In the genomic region with DNA sequence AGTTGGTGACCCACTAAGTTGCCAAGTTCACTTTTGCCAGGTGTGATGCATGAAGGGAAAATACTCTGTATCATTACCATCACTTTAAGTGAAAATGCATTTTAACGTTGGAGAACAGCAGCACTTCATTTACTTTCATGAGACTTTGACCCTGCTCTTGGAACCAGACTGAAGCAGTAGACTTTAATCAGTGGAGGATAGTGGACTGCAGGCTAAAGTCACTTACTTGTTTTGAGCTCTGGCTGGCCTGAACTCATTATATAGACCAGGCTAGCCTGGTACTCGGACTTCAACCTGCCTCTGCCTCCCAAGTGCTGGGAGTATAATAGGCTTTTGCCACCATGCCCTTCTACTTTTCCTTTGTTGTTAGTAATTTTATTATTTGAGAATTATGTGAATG, we compare ENCODE assay signal across 29 mouse cellular contexts.
DNase-seq lines count a peak whose midpoint lies in the region; ATAC-seq and TF ChIP-seq lines count a peak whose summit lies in the region.
"Had no signal": no experiment of that assay in that cellular context is flagged by ENCODE, and none has a peak within 500 bp of the region (broad histone marks: within the 10 kb centered on the region; RNA-seq: fewer than 3 reads in every experiment).

No protein-coding gene starts in this region.

- no peak overlapping the region for H3K4me3 ChIP-seq in intestine, postnatal 0 days (ENCODE audit: low read depth, low read length)
- H3K4me3 ChIP-seq in intestine, embryonic 16.5 days (ENCODE audit: low read length): no peak overlapping the region
- H3K4me3 ChIP-seq in kidney, adult 2 months (ENCODE audit: insufficient read depth, low read depth, low read length): no peak overlapping the region
- no peak overlapping the region for H3K4me3 ChIP-seq in kidney, embryonic 15.5 days (replicated peaks)
- H3K4me3 ChIP-seq in liver, adult 2 months (ENCODE audit: insufficient read depth, low read depth, low read length): no peak overlapping the region
- no peak overlapping the region for H3K4me3 ChIP-seq in liver, embryonic 12.5 days
- H3K4me3 ChIP-seq: embryonic facial prominence, embryonic 10.5 days; embryonic facial prominence, embryonic 13.5 days; forebrain, embryonic 10.5 days; forebrain, embryonic 13.5 days; heart, embryonic 12.5 days; heart, embryonic 15.5 days; hindbrain, embryonic 10.5 days; hindbrain, embryonic 13.5 days had no signal

- peaks cover 100% of the 10 kb centered on the region for H3K36me3 ChIP-seq in intestine, postnatal 0 days (ENCODE audit: control insufficient read depth, insufficient read depth)
- peaks cover 40% of the 10 kb centered on the region for H3K36me3 ChIP-seq in intestine, embryonic 16.5 days (ENCODE audit: control insufficient read depth, insufficient read depth, low read length)
- H3K36me3 ChIP-seq in kidney, adult 2 months (ENCODE audit: control insufficient read depth, insufficient read depth, low read length): peaks cover 6% of the 10 kb centered on the region
- peaks cover 100% of the 10 kb centered on the region for H3K36me3 ChIP-seq in kidney, embryonic 15.5 days
- peaks cover 69% of the 10 kb centered on the region for H3K36me3 ChIP-seq in liver, adult 2 months (ENCODE audit: control insufficient read depth, insufficient read depth, low read length)
- peaks cover 100% of the 10 kb centered on the region for H3K36me3 ChIP-seq in liver, embryonic 12.5 days

- H3K9ac ChIP-seq in intestine, postnatal 0 days (ENCODE audit: low read depth, low read length): no peak overlapping the region
- no peak overlapping the region for H3K9ac ChIP-seq in intestine, embryonic 16.5 days (ENCODE audit: low read depth, low read length)
- H3K9ac ChIP-seq in kidney, embryonic 15.5 days: no peak overlapping the region
- no peak overlapping the region for H3K9ac ChIP-seq in liver, adult 2 months (ENCODE audit: low read depth, low read length)
- H3K9ac ChIP-seq in liver, embryonic 12.5 days: no peak overlapping the region
- H3K9ac ChIP-seq: embryonic facial prominence, embryonic 13.5 days; forebrain, embryonic 13.5 days; heart, embryonic 12.5 days; heart, embryonic 15.5 days; hindbrain, embryonic 13.5 days had no signal

- H3K27ac ChIP-seq in intestine, postnatal 0 days (ENCODE audit: low read depth, low read length): no peak overlapping the region
- H3K27ac ChIP-seq in intestine, embryonic 16.5 days (ENCODE audit: low read length): no peak overlapping the region
- peak overlapping the region; percentile 51; the same call in 1 of the 2 replicates for H3K27ac ChIP-seq in kidney, adult 2 months (ENCODE audit: insufficient read depth, low read depth, low read length)
- H3K27ac ChIP-seq in kidney, embryonic 15.5 days: no peak overlapping the region
- H3K27ac ChIP-seq in liver, adult 2 months (replicated peaks; ENCODE audit: insufficient read depth, low read depth, low read length): no peak overlapping the region; the same call in 1 of the 2 replicates
- H3K27ac ChIP-seq in liver, embryonic 12.5 days: no peak overlapping the region
- H3K27ac ChIP-seq: embryonic facial prominence, embryonic 10.5 days; embryonic facial prominence, embryonic 13.5 days; forebrain, embryonic 10.5 days; forebrain, embryonic 13.5 days; heart, embryonic 15.5 days; hindbrain, embryonic 10.5 days; hindbrain, embryonic 13.5 days had no signal

- no peaks in the 10 kb centered on the region for H3K9me3 ChIP-seq in intestine, postnatal 0 days (ENCODE audit: control insufficient read depth)
- no peaks in the 10 kb centered on the region for H3K9me3 ChIP-seq in intestine, embryonic 16.5 days (ENCODE audit: control insufficient read depth, low read length)
- no peaks in the 10 kb centered on the region for H3K9me3 ChIP-seq in kidney, embryonic 15.5 days (replicated peaks)
- no peaks in the 10 kb centered on the region for H3K9me3 ChIP-seq in liver, embryonic 12.5 days (replicated peaks)
- H3K9me3 ChIP-seq: embryonic facial prominence, embryonic 10.5 days; embryonic facial prominence, embryonic 13.5 days; forebrain, embryonic 10.5 days; forebrain, embryonic 13.5 days; heart, embryonic 12.5 days; heart, embryonic 15.5 days; hindbrain, embryonic 10.5 days; hindbrain, embryonic 13.5 days had no signal

- TF ChIP-seq POLR2A in kidney, adult 2 months (IDR thresholded peaks at IDR 0.05; ENCODE audit: low read depth, low read length): no peak
- no peak for TF ChIP-seq POLR2A in liver, adult 2 months (IDR thresholded peaks at IDR 0.05; ENCODE audit: extremely low read depth, insufficient read depth, low read length)

- no peaks in the 10 kb centered on the region for H3K79me2 ChIP-seq in liver, adult 2 months (ENCODE audit: control insufficient read depth, insufficient read depth, low read length)

- 62% methylated on average over 2 of the region's 2 CpGs for WGBS in intestine, postnatal 0 days
- 72% methylated on average over 2 of the region's 2 CpGs for WGBS in intestine, embryonic 16.5 days
- WGBS in kidney, adult 2 months: 55% methylated on average over 2 of the region's 2 CpGs
- WGBS in kidney, embryonic 15.5 days: 78% methylated on average over 2 of the region's 2 CpGs
- WGBS in liver, adult 2 months: 17% methylated on average over 2 of the region's 2 CpGs
- 80% methylated on average over 2 of the region's 2 CpGs for WGBS in liver, embryonic 12.5 days (ENCODE audit: insufficient replicate concordance)

- peak; percentile 75 for DNase-seq in kidney, adult 2 months
- peak; percentile 89 for DNase-seq in liver, adult 2 months (ENCODE audit: extremely low read depth, low read depth, low spot score)
- DNase-seq in kidney, postnatal 36 days: peak; percentile 33 to 63
- DNase-seq in lung, postnatal 25 days (ENCODE audit: low spot score): no peak
- DNase-seq: adrenal gland, adult 8-10 months; adrenal gland, postnatal 25 days; cerebellum, adult 11-12 months; cerebellum, adult 8-10 months; cerebellum, postnatal 10 days; cerebellum, postnatal 36 days; embryo, embryonic 11 days; gastrocnemius, postnatal 10 days; heart, adult 11 months; heart, postnatal 10 days; heart, postnatal 36 days had no signal

- no peaks in the 10 kb centered on the region for H3K27me3 ChIP-seq in intestine, postnatal 0 days (replicated peaks; ENCODE audit: control insufficient read depth, insufficient read depth, low read length)
- H3K27me3 ChIP-seq in intestine, embryonic 16.5 days (replicated peaks; ENCODE audit: control insufficient read depth, insufficient read depth, low read length): no peaks in the 10 kb centered on the region
- no peaks in the 10 kb centered on the region for H3K27me3 ChIP-seq in kidney, adult 2 months (replicated peaks; ENCODE audit: control insufficient read depth, insufficient read depth, low read length)
- H3K27me3 ChIP-seq in kidney, embryonic 15.5 days: no peaks in the 10 kb centered on the region
- no peaks in the 10 kb centered on the region for H3K27me3 ChIP-seq in liver, adult 2 months (ENCODE audit: control insufficient read depth, insufficient read depth, low read length)
- no peaks in the 10 kb centered on the region for H3K27me3 ChIP-seq in liver, embryonic 12.5 days (replicated peaks)
- H3K27me3 ChIP-seq: embryonic facial prominence, embryonic 13.5 days; forebrain, embryonic 13.5 days; heart, embryonic 12.5 days; heart, embryonic 15.5 days; hindbrain, embryonic 13.5 days had no signal

- no peak overlapping the region for H3K4me2 ChIP-seq in intestine, postnatal 0 days (replicated peaks; ENCODE audit: low read depth)
- H3K4me2 ChIP-seq in intestine, embryonic 16.5 days (ENCODE audit: low read depth, low read length): no peak overlapping the region
- no peak overlapping the region for H3K4me2 ChIP-seq in kidney, embryonic 15.5 days
- no peak overlapping the region for H3K4me2 ChIP-seq in liver, embryonic 12.5 days
- H3K4me2 ChIP-seq: embryonic facial prominence, embryonic 13.5 days; forebrain, embryonic 13.5 days; heart, embryonic 12.5 days; heart, embryonic 15.5 days; hindbrain, embryonic 13.5 days had no signal

- no peaks in the 10 kb centered on the region for H3K4me1 ChIP-seq in intestine, postnatal 0 days (replicated peaks; ENCODE audit: control insufficient read depth, insufficient read depth, low read length)
- no peaks in the 10 kb centered on the region for H3K4me1 ChIP-seq in intestine, embryonic 16.5 days (ENCODE audit: control insufficient read depth, insufficient read depth, low read length)
- no peaks in the 10 kb centered on the region; the same call in 1 of the 2 replicates for H3K4me1 ChIP-seq in kidney, adult 2 months (ENCODE audit: control insufficient read depth, insufficient read depth, low read length)
- H3K4me1 ChIP-seq in kidney, embryonic 15.5 days: no peaks in the 10 kb centered on the region
- H3K4me1 ChIP-seq in liver, adult 2 months (ENCODE audit: control insufficient read depth, insufficient read depth, low read length): no peaks in the 10 kb centered on the region; the same call in 1 of the 2 replicates
- H3K4me1 ChIP-seq in liver, embryonic 12.5 days: no peaks in the 10 kb centered on the region
- H3K4me1 ChIP-seq: embryonic facial prominence, embryonic 10.5 days; embryonic facial prominence, embryonic 13.5 days; forebrain, embryonic 10.5 days; forebrain, embryonic 13.5 days; heart, embryonic 12.5 days; heart, embryonic 15.5 days; hindbrain, embryonic 10.5 days; hindbrain, embryonic 13.5 days had no signal

- peak; percentile 60; the same call in 1 of the 2 replicates for ATAC-seq in intestine, postnatal 0 days
- no peak for ATAC-seq in intestine, embryonic 16.5 days
- ATAC-seq in kidney, embryonic 15.5 days (replicated peaks; ENCODE audit: low FRiP score): no peak
- no peak for ATAC-seq in liver, embryonic 12.5 days
- ATAC-seq: activated CD4-positive, CD25-positive, alpha-beta regulatory T cell, adult 4 months; forebrain, embryonic 13.5 days; forebrain, embryonic 16.5 days had no signal

- no peak for TF ChIP-seq CTCF in intestine, postnatal 0 days (IDR thresholded peaks at IDR 0.05; ENCODE audit: low read depth)
- TF ChIP-seq CTCF in kidney, adult 2 months (conservative IDR thresholded peaks at IDR 0.05; ENCODE audit: insufficient read depth, insufficient read length, low read depth, low read length): no peak
- no peak for TF ChIP-seq CTCF in liver, adult 2 months (IDR thresholded peaks at IDR 0.05; ENCODE audit: low read depth, low read length)
